Mouse (Mus musculus) granulocyte monocyte progenitor cell, adult 5-6 weeks (primary cell): ENCODE measurements around the gene Sept9. TPM values are rescaled to one million over a fixed set of nuclear protein-coding genes. Genes with fewer than 3 reads are reported as not detected.

Source experiments
- ATAC-seq: replicated peaks from 2 replicates; pipeline ENCODE4 v1.8.0; 2016; ENCODE audit warnings: mild to moderate bottlenecking, moderate TSS enrichment, inconsistent platforms; ENCODE audit not compliant: poor library complexity, severe bottlenecking
- total RNA-seq, 2 experiments: library from RNA; stranded (forward) in 1 of 2; stranded (reverse) in 1 of 2; fragments of 200-712, 200-1000 nt in 1 of 2; fragments of >200 nt in 1 of 2; fragmentation: Nextera tagmentation in 1 of 2; gene quantifications; 2 replicates each; pipeline ENCODE4 v1.2.3; 2014 to 2017

Sept9 gene
- total RNA-seq, 2 experiments from 2014 or later = 141 to 145 TPM

GRCm38 (mm10) chr11:117174924-117175323 is 24.5 kb upstream of the Sept9 start:
- peak; percentile 62 for ATAC-seq

DNA sequence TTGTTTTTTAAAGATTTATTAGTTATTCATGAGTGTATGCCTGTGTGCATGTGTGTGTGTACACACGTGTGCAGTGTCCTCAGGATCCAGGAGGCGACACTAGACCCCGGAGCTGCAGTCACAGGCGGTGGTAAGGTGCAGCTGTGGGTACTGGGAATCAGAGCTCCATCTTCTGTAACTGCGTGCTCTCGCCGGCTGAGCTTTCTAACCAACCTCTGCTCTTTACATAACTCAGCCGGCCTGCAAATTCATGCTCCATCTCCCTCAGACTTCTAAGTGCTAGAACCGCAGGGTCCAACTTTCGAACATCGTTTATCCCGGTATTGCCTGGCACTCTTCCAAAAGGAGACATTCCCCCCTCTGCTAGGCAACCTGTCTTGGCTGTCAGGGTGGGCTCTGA is 24.0 kb upstream of the Sept9 start:
- ATAC-seq = no peak

DNA sequence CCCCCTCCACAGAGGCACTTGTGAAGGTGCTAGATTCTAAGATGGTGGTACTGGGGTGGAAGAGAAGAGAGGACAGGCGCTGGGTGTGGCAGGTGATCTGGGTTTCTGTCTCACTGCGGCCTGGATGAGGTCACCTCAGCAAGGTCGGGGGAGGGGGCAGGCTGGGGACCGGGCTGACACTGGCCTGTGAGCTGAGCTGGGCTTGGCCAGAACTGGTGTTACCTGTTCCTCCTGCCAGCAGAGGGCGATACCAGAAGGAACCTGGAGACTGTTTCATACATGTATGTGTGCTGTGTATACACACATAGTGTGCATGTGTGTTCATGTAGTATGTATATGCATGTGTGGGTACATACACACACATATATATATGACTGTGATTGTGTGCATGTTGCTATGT is 23.2 kb upstream of the Sept9 start:
- ATAC-seq = peak; percentile 49

- ATAC-seq = no peak
These were observed 22.6 kb upstream of the Sept9 start for GRCm38 (mm10) chr11:117176900-117177299.

- ATAC-seq = peak; percentile 66
These were observed 22.0 kb upstream of the Sept9 start for GRCm38 (mm10) chr11:117177303-117177979.

- no peak for ATAC-seq
These were observed 19.6 kb upstream of the Sept9 start for GRCm38 (mm10) chr11:117179902-117180301.

DNA sequence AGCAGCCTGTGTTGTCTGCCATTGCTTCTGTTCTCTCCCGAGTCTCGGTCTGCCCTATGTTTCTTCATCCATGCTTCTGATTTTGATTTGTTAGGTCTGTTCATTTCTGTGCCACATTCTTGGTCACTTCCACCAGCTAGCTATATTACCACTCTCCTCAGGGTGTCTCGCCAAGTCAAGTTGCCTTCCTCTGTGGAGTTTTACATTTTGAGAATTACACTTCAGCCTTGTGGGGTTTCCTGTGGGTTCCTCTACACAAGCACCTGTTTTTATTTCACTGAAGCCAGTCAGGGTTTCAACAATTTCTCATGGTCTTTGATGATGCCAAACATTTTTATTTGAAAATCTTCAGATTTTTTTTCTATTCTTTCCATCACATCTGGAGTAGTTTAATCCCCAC is 16.7 kb upstream of the Sept9 start:
- no peak for ATAC-seq

- no peak for ATAC-seq
These were observed 16.2 kb upstream of the Sept9 start for GRCm38 (mm10) chr11:117183299-117183698.

GRCm38 (mm10) chr11:117183841-117184240 is 15.6 kb upstream of the Sept9 start:
- ATAC-seq = no peak

DNA sequence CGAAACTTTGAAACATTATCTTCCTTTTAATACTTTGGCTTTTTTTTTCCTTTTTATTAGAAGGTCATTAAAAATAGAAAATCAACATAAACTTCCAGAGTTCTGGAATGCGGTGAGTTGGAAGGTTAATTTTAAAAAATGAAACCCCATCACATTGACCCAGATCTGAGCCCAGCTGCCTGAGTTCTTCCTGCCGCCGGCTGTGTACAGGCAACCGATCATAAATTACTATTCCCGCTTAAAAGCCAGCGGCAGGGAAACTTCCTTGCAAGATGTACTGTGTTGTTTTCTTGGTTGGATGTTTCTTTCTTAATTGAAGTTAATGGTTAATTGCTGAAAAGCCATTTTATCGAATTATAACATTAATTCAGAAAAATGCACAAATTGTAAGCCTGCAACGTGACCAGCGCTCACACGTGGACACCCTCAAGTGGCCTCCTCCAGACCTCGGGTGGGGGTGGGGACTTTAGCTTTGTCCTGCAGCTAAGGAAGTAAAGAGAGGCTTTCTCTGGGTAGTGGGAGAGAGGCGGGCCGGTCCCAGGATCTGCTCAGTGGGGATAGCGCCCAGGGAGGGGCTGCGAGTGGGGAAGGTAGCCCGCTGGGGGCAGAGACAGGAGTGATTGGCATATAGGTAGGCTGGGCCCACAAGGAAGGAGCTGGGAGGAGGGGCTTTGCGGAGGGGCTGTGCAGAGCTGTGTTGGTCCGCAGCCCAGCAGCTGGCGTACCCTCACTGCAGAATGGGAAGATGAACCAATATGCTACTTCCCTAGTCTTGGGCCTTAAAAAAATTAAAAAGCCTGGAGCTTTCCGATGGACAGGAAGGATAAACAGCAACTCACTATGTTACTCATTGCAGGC is 14.2 kb upstream of the Sept9 start:
- no peak for ATAC-seq

DNA sequence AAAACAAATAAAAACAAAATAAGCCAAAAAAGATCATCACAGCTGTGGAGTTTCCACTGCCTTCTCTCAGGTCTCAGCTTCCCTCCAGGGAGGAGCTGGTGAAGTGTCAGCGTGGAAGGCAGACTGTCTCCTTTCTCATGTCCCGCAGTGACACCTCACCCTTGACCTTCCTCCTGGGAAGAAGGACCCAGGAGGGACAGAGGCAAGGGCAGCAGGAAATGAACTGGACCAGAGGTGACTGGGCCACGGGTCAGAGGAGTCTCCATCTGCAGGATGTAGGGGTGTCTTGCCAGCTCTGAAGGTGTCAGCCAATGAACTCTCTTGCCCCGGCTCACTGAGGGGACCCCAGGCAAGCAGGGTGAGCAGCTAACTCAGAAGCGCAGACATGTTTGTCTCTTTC is 7.9 kb upstream of the Sept9 start:
- ATAC-seq = no peak

DNA sequence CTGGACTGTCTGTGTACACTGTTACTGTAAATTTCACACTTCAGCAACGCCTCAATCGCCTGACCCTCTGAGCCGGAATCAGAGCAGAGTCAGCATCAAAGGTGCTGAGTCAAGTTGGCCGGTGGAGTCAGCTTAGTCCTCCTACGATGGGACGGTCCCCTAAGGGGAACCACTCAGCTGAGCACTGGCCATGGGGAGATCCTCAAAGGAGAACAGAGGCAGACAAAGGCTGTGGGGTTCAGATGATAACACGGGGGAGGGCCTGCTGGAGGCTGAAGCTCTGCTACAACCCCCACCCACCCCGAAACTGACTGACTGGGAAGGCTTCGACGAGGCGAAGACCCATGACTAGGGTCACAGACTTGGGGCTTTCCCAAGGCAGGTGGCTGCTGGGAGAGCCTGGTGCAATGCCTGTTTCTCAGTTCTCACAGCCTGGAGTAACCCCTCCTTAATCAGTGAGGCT is 5.0 kb upstream of the Sept9 start:
- ATAC-seq = peak; percentile 8; the same call in 1 of the 2 replicates

GRCm38 (mm10) chr11:117195616-117196015 is 3.8 kb upstream of the Sept9 start:
- ATAC-seq = no peak

DNA sequence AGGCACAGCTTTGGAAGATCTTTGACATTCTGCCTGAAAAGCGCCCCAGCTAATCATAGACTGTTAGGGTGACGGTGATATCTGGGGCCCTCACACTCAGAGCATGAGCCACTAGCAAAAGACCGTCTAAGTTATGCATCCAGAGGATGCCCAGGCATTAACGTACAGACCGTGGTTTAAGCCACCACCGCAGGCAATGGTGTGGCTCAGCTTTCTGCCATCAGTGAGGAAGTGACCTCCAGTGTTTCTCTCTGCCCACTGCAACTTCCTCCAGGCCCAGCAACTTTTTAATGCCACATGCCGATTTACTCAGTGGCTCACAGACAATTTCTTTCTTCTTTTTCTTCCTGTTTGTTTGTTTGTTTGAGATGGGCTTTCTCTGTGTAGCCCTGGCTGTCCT is 2.8 kb upstream of the Sept9 start:
- peak; percentile 64 for ATAC-seq

GRCm38 (mm10) chr11:117198122-117198521 is 1.3 kb upstream of the Sept9 start:
- ATAC-seq = peak; percentile 63

- no peak for ATAC-seq
These were observed 2.4 kb downstream of the Sept9 start for GRCm38 (mm10) chr11:117201846-117202245.

DNA sequence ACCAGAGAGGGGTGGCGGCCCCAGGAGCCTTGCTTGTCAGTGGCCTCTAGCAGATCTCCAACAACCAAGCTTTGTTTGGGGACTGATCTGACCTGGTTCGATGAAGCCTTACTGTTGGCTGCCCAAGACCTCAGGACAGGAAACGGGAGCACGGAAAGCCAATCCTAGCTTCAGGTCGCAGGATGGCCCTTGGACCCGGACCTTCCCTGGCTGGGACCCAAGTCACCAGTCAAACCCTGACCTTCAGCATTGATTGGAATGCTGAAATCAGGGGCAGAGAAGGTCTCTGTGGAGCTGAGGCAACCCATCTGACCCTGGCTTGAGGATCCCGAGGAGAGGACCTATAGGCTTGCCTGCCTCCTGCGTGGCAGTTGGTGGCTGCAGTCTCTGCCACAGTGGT is 5.1 kb downstream of the Sept9 start:
- ATAC-seq = no peak

DNA sequence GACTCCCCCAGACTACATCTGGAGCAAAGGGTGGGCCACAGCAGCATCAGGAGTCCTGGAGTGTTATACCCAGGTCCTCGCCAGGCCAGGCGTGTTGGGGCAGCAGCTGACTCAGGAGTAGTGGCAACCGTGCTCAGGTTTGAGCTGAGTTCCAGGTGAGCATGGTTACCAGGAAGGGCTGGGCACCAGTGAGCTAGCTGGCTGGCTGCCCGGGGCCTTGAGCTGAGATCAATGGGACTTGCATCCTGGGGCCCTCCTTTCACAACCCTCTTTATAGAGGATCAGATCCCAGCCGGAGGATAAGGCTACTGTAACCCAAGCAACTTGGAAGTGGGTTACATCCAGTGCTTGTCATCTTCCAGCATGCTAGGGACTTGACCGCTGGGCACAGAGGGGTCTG is 5.6 kb downstream of the Sept9 start:
- no peak for ATAC-seq

DNA sequence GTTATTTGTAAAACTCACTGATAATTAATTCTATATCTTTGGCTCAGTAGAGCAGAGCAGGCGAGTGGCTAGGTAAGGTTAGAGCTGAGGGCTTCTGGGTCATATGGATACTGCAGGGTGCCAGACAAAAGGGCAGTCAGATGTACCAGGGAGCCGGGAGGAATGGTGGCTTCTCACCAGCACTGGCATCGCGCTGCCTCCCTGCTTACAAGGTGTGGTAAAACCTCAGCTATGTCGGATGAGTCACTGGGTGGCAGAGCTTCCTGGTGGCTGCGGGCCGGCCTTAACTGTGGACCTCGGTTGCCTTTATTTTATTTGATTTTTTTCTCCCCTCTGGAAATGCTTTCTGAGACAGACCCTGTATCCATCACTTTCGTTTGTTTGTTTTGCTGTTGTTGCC is 6.0 kb downstream of the Sept9 start:
- no peak for ATAC-seq

- ATAC-seq = no peak
These were observed 8.0 kb downstream of the Sept9 start for GRCm38 (mm10) chr11:117207436-117207835.

GRCm38 (mm10) chr11:117208151-117208673 is 8.8 kb downstream of the Sept9 start:
- no peak for ATAC-seq
